Mouse (Mus musculus) heart, embryonic 14.5 days (tissue): ENCODE data around the gene Akap12. TPM values are rescaled to one million over a fixed set of nuclear protein-coding genes. Genes with fewer than 3 reads are reported as not detected.

Experiments used
- ATAC-seq: fragments of 200-750 bp; cut with Nextera tagmentation; 2 replicates; pipeline ENCODE4 v1.8.0; 2017; ENCODE audit warnings: low read depth, moderate TSS enrichment; ENCODE audit not compliant: insufficient number of reproducible peaks, insufficient read depth, low FRiP score
- H3K27ac ChIP-seq, 2 experiments: fragments of 200-500 bp in 1 of 2; fragments of 300-500 bp in 1 of 2; sonication (generic) in 1 of 2; replicated peaks in 1 of 2; 2 replicates each; pipeline ENCODE4 v1.5.1; 2012 to 2014; ENCODE audit warnings: low read depth in 2 of 2, low read length in 2 of 2, control low read depth in 1 of 2, mild to moderate bottlenecking in 1 of 2, mixed read lengths in 1 of 2; ENCODE audit not compliant: control insufficient read depth in 1 of 2, insufficient read depth in 1 of 2
- H3K27me3 ChIP-seq: fragments of 300-500 bp; sonication (generic); 2 replicates; pipeline ENCODE4 v1.6.1; 2014; ENCODE audit warnings: mild to moderate bottlenecking, low read length, control low read depth; ENCODE audit not compliant: control insufficient read depth, insufficient read depth
- H3K36me3 ChIP-seq: fragments of 300-500 bp; sonication (generic); 2 replicates; pipeline ENCODE4 v1.6.1; 2014; ENCODE audit warnings: mild to moderate bottlenecking, control low read depth, low read length, mixed read lengths; ENCODE audit not compliant: control insufficient read depth, insufficient read depth
- H3K4me1 ChIP-seq, 2 experiments: fragments of 200-500 bp in 1 of 2; fragments of 300-500 bp in 1 of 2; sonication (generic) in 1 of 2; 2 replicates each; pipeline ENCODE4 v1.6.1; 2012 to 2014; ENCODE audit warnings: low read length in 2 of 2, control low read depth in 1 of 2, mixed read lengths in 1 of 2; ENCODE audit not compliant: control insufficient read depth in 2 of 2, insufficient read depth in 2 of 2
- H3K4me2 ChIP-seq: fragments of 300-500 bp; sonication (generic); 2 replicates; pipeline ENCODE4 v1.6.1; 2014; ENCODE audit warnings: mild to moderate bottlenecking, low read length
- H3K4me3 ChIP-seq, 2 experiments: fragments of 200-500 bp in 1 of 2; fragments of 300-500 bp in 1 of 2; sonication (generic) in 1 of 2; 2 replicates each; pipeline ENCODE4 v1.5.1; 2012 to 2014; ENCODE audit warnings: low read length in 2 of 2, mild to moderate bottlenecking in 2 of 2, control low read depth in 1 of 2, low read depth in 1 of 2, moderate library complexity in 1 of 2; ENCODE audit not compliant: control insufficient read depth in 1 of 2, insufficient read depth in 1 of 2
- H3K9ac ChIP-seq: fragments of 300-500 bp; sonication (generic); 2 replicates; pipeline ENCODE4 v1.6.1; 2014; ENCODE audit warnings: mild to moderate bottlenecking, low read length
- H3K9me3 ChIP-seq: fragments of 300-500 bp; sonication (generic); 2 replicates; pipeline ENCODE4 v1.6.1; 2016; ENCODE audit warnings: low read length, control low read depth; ENCODE audit not compliant: control insufficient read depth
- WGBS: fragments of 180-500 bp; shearing (Covaris S2); extraction: QIAGEN DNeasy Blood & Tissue Kit; methylation state at CpG from one replicate; pipeline ENCODE4 v1.1.7; 2014; 5-methylcytosine and 5-hydroxymethylcytosine counted together
- polyA plus RNA-seq: library from polyadenylated mRNA; unstranded; fragments of >200 nt; fragmentation: Nextera tagmentation; extraction: Ambion mirVana; gene quantifications from 2 replicates; pipeline ENCODE4 v1.2.1, GENCODE M21; 2014

The Akap12 gene
- polyA plus RNA-seq, 1 experiment from 2014 or later: 34.7 TPM

DNA sequence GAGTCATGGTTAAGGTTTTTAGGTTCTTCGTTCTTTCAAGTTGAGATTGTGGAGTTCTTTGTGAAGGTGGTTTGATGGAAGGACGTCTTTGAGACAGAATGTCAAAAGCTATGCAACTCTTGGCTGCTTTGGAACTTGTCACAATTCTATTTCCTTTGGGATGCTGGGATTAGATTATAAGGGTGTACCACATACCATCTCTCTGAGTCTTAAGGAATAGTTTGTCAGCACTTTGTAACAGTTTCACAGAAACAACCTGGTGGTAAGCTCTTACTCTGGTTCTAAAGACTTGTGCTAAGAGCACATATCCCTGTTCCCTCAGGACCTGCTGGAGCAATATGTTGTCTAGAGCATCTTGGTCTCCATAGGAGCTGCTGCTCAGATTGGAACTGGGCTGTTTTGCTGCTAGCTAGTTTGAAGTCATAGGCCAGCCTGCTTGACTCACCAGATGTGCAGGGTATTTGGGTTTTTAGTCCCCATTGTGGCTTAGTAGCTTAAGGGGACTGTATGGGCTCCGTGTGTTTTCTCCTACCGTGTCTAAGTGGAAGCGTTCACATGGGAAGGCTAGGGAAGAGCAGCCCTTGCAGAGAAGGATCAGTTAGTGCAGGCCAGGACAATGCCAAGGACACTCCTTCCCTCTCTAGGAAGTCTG, 123.4 kb downstream of the Akap12 start:
- H3K4me3 ChIP-seq: peak overlapping the region; percentile 98 to 99; a peak in 3 of 4 replicates
- 40% methylated on average over 5 of the region's 5 CpGs for WGBS
- H3K36me3 ChIP-seq: peaks cover 24% of the 10 kb centered on the region
- H3K27me3 ChIP-seq: no peaks in the 10 kb centered on the region
- H3K4me2 ChIP-seq: peak overlapping the region; percentile 95
- no peak overlapping the region for H3K27ac ChIP-seq
- peaks cover 6 to 44% of the 10 kb centered on the region in 2 experiments for H3K4me1 ChIP-seq
- peak overlapping the region; percentile 99 for H3K9ac ChIP-seq
- no peak for ATAC-seq
- no peaks in the 10 kb centered on the region for H3K9me3 ChIP-seq

- Histone ChIP-seq H3K9me3 (no peaks in the 10 kb centered on the region), H3K27me3 (no peaks in the 10 kb centered on the region), H3K4me2 (peak overlapping the region; percentile 95; the same call in 1 of the 2 replicates), H3K36me3 (peaks cover 31% of the 10 kb centered on the region), H3K4me3 (no peak overlapping the region), H3K4me1 (peaks cover 6 to 36% of the 10 kb centered on the region in 2 experiments), H3K27ac (no peak overlapping the region), H3K9ac (no peak overlapping the region)
- ATAC-seq: no peak
- WGBS: 49% methylated on average over 2 of the region's 2 CpGs
Observed at GRCm38 (mm10) chr10:4390550-4390949, 124.4 kb downstream of the Akap12 start.

DNA sequence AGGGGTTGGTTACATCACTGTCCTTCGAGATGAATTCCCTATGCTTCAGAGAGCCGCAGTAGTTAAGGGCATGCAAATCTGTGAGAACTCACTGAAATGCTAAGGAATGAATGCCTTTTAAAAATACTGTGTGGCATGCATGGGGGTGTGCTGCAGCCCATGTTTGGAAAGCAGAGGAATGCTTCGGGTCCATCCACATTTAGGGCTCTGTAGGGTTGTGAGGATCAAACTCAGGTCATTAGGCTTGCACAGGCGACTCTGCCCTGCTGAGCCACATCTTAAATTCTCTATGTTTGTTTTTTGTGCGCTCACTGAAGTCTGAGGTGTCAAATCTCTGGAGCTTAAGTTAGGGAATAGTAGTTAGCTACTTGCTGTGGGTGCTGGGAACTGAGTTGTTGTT, 124.9 kb downstream of the Akap12 start:
- peak overlapping the region; percentile 95; the same call in 1 of the 2 replicates for H3K4me2 ChIP-seq
- WGBS: 54% methylated on average over 5 of the region's 5 CpGs
- no peaks in the 10 kb centered on the region for H3K27me3 ChIP-seq
- peaks cover 36% of the 10 kb centered on the region for H3K36me3 ChIP-seq
- H3K9ac ChIP-seq: no peak overlapping the region
- ATAC-seq: no peak
- no peaks in the 10 kb centered on the region for H3K9me3 ChIP-seq
- no peak overlapping the region for H3K4me3 ChIP-seq
- H3K27ac ChIP-seq: peak overlapping the region in 1 of 2 experiments; percentile 14; a peak in 1 of 4 replicates
- peaks cover 6 to 33% of the 10 kb centered on the region in 2 experiments for H3K4me1 ChIP-seq

GRCm38 (mm10) chr10:4391851-4392250, 125.7 kb downstream of the Akap12 start:
- H3K9me3 ChIP-seq: no peaks in the 10 kb centered on the region
- H3K4me1 ChIP-seq: peaks cover 6 to 33% of the 10 kb centered on the region in 2 experiments
- no peaks in the 10 kb centered on the region for H3K27me3 ChIP-seq
- ATAC-seq: no peak
- H3K9ac ChIP-seq: no peak overlapping the region
- H3K36me3 ChIP-seq: peaks cover 43% of the 10 kb centered on the region
- H3K27ac ChIP-seq: no peak overlapping the region
- WGBS: 38% methylated on average over 6 of the region's 6 CpGs
- H3K4me3 ChIP-seq: no peak overlapping the region
- H3K4me2 ChIP-seq: peak overlapping the region; percentile 95; the same call in 1 of the 2 replicates

DNA sequence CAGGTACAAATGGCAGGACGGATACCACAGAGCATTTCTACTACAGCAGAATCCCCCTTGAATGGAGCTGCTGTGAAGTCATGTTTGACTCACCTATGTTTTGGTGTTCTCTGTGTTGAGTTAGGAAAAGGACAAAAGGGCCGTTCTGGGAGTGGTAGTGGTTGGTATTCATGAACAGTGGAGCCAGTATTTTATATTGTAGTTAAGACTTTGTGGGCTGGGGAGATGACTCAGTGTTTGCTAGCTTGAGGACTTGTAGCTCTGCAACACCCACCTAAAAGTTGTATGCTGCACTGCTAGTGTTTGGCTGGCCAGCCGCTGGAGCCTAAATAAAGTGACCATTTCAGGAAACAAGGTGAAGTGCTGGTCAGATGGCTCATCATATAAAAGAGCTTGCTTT, 129.1 kb downstream of the Akap12 start:
- Histone ChIP-seq H3K4me1 (peaks cover 2 to 17% of the 10 kb centered on the region in 2 experiments), H3K36me3 (peaks cover 61% of the 10 kb centered on the region), H3K9me3 (no peaks in the 10 kb centered on the region), H3K27me3 (no peaks in the 10 kb centered on the region), H3K27ac (no peak overlapping the region), H3K9ac (no peak overlapping the region), H3K4me3 (no peak overlapping the region), H3K4me2 (no peak overlapping the region)
- 85% methylated on average over 3 of the region's 3 CpGs for WGBS
- ATAC-seq: no peak

DNA sequence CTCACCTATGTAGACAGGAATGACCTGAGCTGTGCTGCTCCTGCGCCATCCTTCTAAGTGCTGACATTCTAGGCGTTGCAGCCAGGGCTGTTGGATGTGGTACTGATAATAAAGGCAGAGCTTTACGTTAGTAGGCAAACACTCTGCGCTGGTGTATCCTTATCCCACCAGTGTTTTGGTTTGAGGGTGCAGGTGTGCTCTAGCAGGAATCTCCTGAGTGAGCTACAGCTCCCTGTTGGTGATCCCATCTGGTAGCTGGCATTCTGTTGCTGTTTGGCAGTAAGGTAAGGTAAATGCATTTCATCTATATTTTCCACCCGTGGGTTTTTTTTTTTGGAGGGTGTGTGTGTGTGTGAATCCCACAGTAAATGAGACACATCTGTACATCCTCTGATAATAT, 131.9 kb downstream of the Akap12 start:
- Histone ChIP-seq H3K36me3 (peaks cover 73% of the 10 kb centered on the region), H3K4me1 (no peaks in the 10 kb centered on the region; a peak in 1 of 4 replicates), H3K4me3 (no peak overlapping the region), H3K4me2 (no peak overlapping the region), H3K9ac (no peak overlapping the region), H3K9me3 (no peaks in the 10 kb centered on the region), H3K27me3 (no peaks in the 10 kb centered on the region), H3K27ac (no peak overlapping the region)
- no peak for ATAC-seq
- WGBS: 69% methylated on average over 5 of the region's 5 CpGs

- peaks cover 86% of the 10 kb centered on the region for H3K36me3 ChIP-seq
Observed at GRCm38 (mm10) chr10:4404895-4405491, 138.8 kb downstream of the Akap12 start.

More at GRCm38 (mm10) chr10:4404895-4405491, 138.8 kb downstream of the Akap12 start:
- Histone ChIP-seq H3K27ac (peak overlapping the region; percentile 35 to 54; a peak in 3 of 4 replicates), H3K4me2 (no peak overlapping the region), H3K9me3 (no peaks in the 10 kb centered on the region), H3K4me3 (no peak overlapping the region), H3K4me1 (peaks cover 6 to 15% of the 10 kb centered on the region in 2 experiments; a peak in 3 of 4 replicates), H3K27me3 (no peaks in the 10 kb centered on the region), H3K9ac (no peak overlapping the region)
- no peak; the same call in 1 of the 2 replicates for ATAC-seq
- 52% methylated on average over 5 of the region's 5 CpGs for WGBS
